Mouse (Mus musculus) liver, postnatal 0 days (tissue): ENCODE measurements around the gene Celf2.

Experiments used
- CTCF ChIP-seq: sonication (generic); IDR thresholded peaks from 2 replicates; pipeline ENCODE4 v1.5.1; 2016; ENCODE audit warnings: antibody characterized with exemption, low read depth
- EP300 ChIP-seq: IDR thresholded peaks from 2 replicates; pipeline ENCODE4 v1.6.1; 2016; ENCODE audit warnings: antibody characterized with exemption, low read depth, mild to moderate bottlenecking

DNA sequence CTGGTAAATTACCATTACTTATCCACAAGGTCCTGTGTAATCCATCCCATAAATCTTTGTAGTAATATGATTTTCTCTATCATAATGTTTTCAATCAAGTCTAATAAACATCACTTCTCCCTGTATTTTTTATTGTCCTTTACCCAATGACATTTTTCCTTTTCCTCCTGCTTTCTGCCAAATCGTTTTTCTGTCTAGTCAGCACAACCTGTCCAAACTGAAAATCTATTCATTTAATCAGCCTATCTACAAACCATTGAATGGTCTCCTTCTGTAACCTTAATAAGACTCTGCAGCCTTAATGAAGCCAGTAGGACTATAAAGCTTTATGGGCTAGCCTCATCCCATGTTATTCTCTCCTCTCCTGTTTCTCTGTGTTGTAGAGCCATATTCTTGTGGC is 45.2 kb upstream of the Celf2 start:
- no peak for TF ChIP-seq CTCF
- no peak for TF ChIP-seq EP300
